8 mouse cellular contexts compared by ENCODE assay signal in the genomic region with DNA sequence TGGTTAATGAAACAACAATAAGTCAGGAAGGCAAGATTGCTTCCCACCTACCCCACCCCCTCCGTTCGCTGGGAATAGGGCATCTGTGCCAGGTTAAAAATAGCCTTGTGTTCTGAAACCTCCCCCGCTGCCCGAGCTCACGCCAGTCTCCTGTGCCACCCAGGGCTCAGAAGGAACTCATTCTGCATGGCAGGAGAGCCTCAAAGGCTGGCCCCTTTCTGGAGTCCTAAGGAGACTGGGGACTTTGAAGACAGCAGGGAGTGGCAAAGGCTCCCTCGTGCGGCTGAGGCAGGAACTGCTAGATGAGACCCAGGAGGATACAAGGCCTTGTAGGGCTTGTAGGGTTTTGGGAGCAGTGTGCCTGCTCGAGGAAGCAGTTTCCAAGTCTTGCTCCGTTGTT. TPM values are rescaled to one million over a fixed set of nuclear protein-coding genes. Genes with fewer than 3 reads are reported as not detected.
DNase-seq lines count a peak whose midpoint lies in the region; ATAC-seq lines count a peak whose summit lies in the region.

No protein-coding gene starts in this region.

- WGBS in hindbrain, embryonic 15.5 days, result 6% methylated on average over 9 of the region's 9 CpGs

- peak overlapping the region; percentile 12 for H3K4me3 ChIP-seq in hindbrain, embryonic 15.5 days

- peak overlapping the region; percentile 3; the same call in 1 of the 2 replicates for H3K9ac ChIP-seq in hindbrain, embryonic 15.5 days

- H3K27me3 ChIP-seq in hindbrain, embryonic 15.5 days, result no peaks in the 10 kb centered on the region

- no peaks in the 10 kb centered on the region for H3K36me3 ChIP-seq in hindbrain, embryonic 15.5 days

- no peaks in the 10 kb centered on the region for H3K9me3 ChIP-seq in hindbrain, embryonic 15.5 days

- H3K4me2 ChIP-seq in hindbrain, embryonic 15.5 days, result peak overlapping the region; percentile 45

- peak; percentile 32; the same call in 1 of the 2 replicates for ATAC-seq in hindbrain, embryonic 15.5 days (ENCODE audit: low FRiP score, low read depth)
- ATAC-seq in megakaryocyte, adult 5-6 weeks (ENCODE audit: poor library complexity, severe bottlenecking), result peak; percentile 80

- H3K4me1 ChIP-seq in hindbrain, embryonic 15.5 days (replicated peaks), result peaks cover 35% of the 10 kb centered on the region

- peak; percentile 94 for DNase-seq in NIH3T3 (ENCODE audit: low read depth)
- DNase-seq in cerebellum, postnatal 10 days, result peak; percentile 84 to 85
- DNase-seq in frontal cortex, postnatal 14 days (ENCODE audit: low spot score in 2 of 2), result peak; percentile 77 to 78
- DNase-seq in left cerebral cortex, adult 11 months (ENCODE audit: low spot score), result peak; percentile 71
- peak; percentile 88 to 89 for DNase-seq in right cerebral cortex, adult 2 months (ENCODE audit: low spot score in 2 of 2)
- DNase-seq in urinary bladder, postnatal 14 days (ENCODE audit: low spot score), result peak; percentile 75

- H3K27ac ChIP-seq in hindbrain, embryonic 15.5 days (replicated peaks), result peak overlapping the region; percentile 62

RNA-seq across cellular contexts. Expression of a gene that starts 24.8 kb away (rescaled TPM):
- 1.3 and 1.7 TPM in 2 replicates for polyA plus RNA-seq in hindbrain, embryonic 15.5 days (2015; fragmentation: Nextera tagmentation; extraction: Ambion mirVana)
- total RNA-seq in megakaryocyte, adult 5-6 weeks (2015), result 0.18 TPM in 1 of 2 replicates, not detected in the other
- total RNA-seq in megakaryocyte, adult 5-6 weeks (2017), result not detected in 2 replicates

RNA-seq across cellular contexts. Expression of a gene that starts 25.4 kb away (rescaled TPM):
- 99.9 and 113 TPM in 2 replicates for polyA plus RNA-seq in hindbrain, embryonic 15.5 days (2015; fragmentation: Nextera tagmentation; extraction: Ambion mirVana)
- 45.8 and 47.9 TPM in 2 replicates for total RNA-seq in megakaryocyte, adult 5-6 weeks (2015)
- 78.4 and 84.4 TPM in 2 replicates for total RNA-seq in megakaryocyte, adult 5-6 weeks (2017)

RNA-seq across cellular contexts. Expression of a gene that starts 32.1 kb away (rescaled TPM):
- 0.82 and 2.8 TPM in 2 replicates for polyA plus RNA-seq in hindbrain, embryonic 15.5 days (2015; fragmentation: Nextera tagmentation; extraction: Ambion mirVana)
- total RNA-seq in megakaryocyte, adult 5-6 weeks (2015), result not detected in 2 replicates
- not detected in 2 replicates for total RNA-seq in megakaryocyte, adult 5-6 weeks (2017)

Comparison
In these comparisons a context has a peak if more than half of its experiments do, and no peak if none do; other contexts are left out.
1. Peak in every context shown above with its lines: DNase-seq, ATAC-seq, H3K4me3 ChIP-seq and H3K27ac ChIP-seq.